Mouse (Mus musculus): ENCODE measurements around the gene Cachd1.

DNA sequence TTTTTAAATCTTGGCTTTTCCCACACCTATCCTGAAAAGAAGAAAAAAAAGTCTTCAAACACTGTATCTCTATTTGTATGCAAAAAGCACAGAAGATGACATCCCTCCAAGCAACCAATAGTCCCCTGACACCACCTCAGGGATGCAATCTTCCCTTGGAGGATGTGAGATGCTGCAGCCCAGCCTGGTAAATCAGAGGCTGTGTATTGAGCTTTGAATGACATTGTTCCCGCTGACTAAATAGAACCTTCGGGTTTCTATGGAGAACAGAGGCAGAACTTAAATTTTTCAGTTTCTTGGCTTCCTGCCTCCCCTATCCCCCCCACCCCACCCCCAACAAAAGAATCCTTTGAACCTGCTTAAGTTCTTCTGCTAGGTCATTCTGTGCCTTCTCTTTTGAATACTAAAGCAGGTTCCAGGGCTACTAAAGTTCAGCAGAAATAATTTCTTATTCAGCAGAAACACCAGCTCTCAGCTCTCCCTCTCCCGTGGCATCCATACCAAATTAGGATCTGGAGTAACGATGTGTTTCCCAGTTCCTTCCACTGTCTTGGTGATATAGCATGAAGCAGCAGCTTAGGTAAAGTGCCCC lies 219.7 kb downstream of the Cachd1 start:
- TF ChIP-seq CTCF (IDR thresholded peaks at IDR 0.05; ENCODE audit: insufficient read depth, low read depth, low read length) (no peak), POLR2A (IDR thresholded peaks at IDR 0.05; ENCODE audit: insufficient read depth, low read depth, low read length) (no peak)
